Mouse (Mus musculus) small intestine, adult 10 weeks (tissue): ENCODE measurements around the gene Phyhd1. TPM values are rescaled to one million over a fixed set of nuclear protein-coding genes. Genes with fewer than 3 reads are reported as not detected.

Experiments used
- polyA plus RNA-seq: library from polyadenylated mRNA; stranded (reverse); fragments of 350-450 nt; fragmentation: Illumina TruSeq; extraction: RNeasy Lipid Tissue Mini Kit (QIAGEN cat#74804); gene quantifications from one replicate; pipeline ENCODE4 v1.2.3, GENCODE M21; 2014; ENCODE audit warnings: low replicate concordance

The Phyhd1 gene
- 0.74 TPM for polyA plus RNA-seq

DNA sequence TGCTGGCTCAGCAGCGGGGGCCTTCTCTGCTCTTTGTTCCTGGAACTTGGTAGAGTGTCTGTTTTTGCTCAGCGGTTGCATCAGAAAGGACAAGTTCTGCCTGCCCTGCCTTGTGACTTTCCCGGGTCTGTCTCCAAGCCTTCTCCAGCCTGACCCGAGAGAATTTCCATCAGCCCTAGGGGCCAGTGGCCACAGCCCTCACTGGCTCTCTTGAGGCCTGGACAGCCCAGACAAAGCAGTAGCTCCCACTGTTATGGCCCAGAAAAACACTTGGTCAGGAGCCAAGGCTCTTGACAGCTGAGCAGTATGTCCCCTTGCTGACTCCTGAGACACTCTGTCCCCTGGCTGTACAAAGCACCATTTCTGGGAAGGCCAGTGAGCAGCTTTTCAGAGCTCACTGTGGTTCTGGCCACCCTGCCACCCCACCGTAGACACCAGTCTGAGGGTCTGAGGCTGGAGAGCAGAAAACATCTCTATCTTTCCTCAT lies at the start of gene Phyhd1:
Phyhd1 (plus strand) TSS at position 437 of the 487 bp plus-strand sequence.

DNA sequence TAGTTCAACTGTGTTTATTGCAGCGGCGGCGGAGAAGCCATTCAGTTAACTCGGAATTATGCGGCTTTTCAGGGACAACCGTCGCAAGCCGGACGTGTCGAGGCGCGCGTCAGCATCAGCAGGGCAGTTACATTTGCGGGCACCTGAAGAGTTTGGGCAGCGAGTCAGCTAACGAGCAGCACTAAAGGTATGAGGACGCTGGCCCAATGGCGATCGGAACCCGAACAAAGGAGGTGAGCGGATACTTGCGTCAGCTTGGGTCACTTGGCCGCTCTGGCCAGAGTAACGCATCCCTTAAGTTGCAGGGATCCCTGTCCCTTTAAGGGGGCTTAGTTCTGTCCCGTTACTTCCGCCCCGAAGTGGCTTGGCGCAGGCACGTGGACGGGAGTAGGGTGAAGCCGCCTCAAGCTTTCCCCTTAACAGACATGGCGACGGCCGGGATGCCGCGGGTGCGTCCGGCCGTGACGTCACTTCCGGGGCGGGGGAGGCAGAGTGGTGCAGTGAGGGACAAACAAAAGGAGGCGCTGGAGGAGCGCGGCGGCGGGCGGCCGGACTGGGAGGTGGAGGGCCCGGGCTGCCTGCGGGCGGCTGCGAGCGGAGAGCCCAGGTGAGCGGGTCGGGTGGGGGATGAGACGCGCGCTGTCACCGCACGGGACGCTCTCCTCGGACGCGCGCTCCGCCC lies 28.7 kb upstream of the Phyhd1 start, which contains the start of gene Lrrc8a:
Lrrc8a (plus strand) TSS at position 517 of the 682 bp plus-strand sequence.

DNA sequence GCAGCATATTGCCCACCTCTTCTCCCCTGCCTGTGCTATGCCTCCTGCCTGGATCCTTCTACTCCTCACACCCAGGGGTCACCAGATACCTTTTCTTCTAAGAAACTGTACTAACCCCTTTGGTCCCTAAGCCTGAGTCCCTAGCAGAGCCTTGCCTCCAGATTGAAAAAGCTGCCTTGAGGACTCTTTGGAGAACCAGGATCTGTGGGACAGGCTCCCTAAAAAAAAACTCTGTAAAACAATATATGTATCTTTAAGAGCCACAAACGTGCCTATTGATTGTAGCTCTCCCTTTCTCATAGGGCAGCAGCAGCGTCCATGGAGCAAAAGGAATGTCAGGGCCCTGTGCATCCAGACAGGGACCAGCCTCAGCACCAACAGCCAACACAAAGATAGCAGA lies 25.7 kb upstream of the Phyhd1 start, which contains the start of gene Gm28035:
Gm28035 (plus strand) TSS at position 301 of the 400 bp plus-strand sequence.

DNA sequence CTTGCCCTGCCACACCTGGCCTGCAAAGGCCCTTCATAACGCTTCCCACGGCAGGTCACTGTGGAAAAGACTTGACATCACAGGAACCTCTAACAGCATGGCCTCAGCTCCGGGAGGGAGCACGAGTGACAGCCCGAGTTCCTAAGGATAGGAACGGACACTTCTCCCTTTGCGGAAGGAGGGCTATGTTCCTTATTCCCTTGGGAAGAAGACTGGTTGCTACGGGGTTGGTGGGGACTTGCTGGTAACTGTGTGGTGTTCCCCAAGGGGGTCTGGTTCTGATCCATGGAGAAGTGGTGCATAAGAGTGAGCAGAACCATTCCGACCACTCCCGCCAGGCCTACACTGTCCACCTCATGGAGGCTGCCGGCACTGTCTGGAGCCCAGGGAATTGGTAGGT lies 14.7 kb downstream of the Phyhd1 start, which contains the start of gene Gm28038:
Gm28038 (plus strand) TSS at position 301 of the 400 bp plus-strand sequence.

DNA sequence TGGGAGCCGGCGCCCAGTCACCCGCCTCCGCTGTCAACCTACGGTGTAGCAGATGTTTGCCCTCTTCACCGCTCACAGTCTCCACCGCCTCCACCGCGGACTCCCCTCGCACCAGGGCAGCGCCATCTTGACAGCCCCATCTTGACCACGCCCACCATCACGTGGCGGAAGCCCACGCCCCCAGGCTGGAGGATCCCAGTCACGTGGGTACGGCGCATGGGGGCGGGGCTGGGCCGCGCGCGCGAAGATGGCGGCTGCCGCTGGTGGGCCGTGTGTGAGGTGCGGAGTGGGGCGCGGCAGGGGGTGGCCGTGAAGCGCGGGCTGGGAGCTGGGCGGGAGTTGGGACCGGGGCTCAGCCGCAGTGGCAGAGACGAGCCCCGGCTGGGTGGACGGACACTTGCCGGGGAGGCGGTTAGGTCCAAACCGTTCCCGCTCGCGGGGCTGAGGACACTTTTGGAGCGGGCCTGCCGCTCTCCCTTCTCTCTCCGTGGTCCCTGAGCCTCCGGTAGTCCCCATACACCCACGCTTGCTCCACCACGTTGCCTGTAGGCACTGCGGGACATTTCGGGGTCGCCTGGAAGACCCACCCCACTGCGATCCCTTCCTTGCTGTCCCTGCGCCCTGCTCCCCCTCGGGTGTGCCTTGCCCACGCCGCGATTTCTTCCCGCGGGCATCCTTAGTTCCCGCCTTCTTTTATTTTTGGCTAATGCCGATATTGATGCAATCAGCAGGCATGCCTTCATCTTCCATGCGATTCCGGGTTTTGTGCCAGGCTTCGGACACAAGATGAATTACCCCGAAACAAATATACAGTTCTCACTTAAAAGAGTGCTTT lies 20.4 kb downstream of the Phyhd1 start, which contains the start of the genes Dolk and Nup188:
Dolk (minus strand) TSS at position 143 of the 835 bp plus-strand sequence.
Nup188 (plus strand) TSS at position 206 of the 835 bp plus-strand sequence.

Other genes starting within 250 kb of the Phyhd1 start
- not detected for gene Wdr34, start 217.3 kb upstream of the Phyhd1 start, polyA plus RNA-seq
- gene Set, start 208.8 kb upstream of the Phyhd1 start, polyA plus RNA-seq = 219 TPM
- gene Pkn3, start 188.5 kb upstream of the Phyhd1 start, polyA plus RNA-seq = not detected
- gene Zdhhc12, start 172.6 kb upstream of the Phyhd1 start, polyA plus RNA-seq = 3.9 TPM
- 2.1 TPM for gene Zer1, start 141.6 kb upstream of the Phyhd1 start, polyA plus RNA-seq
- gene Tbc1d13, start 132.5 kb upstream of the Phyhd1 start, polyA plus RNA-seq = 10.1 TPM
- gene Endog, start 94.7 kb upstream of the Phyhd1 start, polyA plus RNA-seq = not detected
- gene Spout1, start 87.7 kb upstream of the Phyhd1 start, polyA plus RNA-seq = 0.30 TPM
- gene Kyat1, start 60.4 kb upstream of the Phyhd1 start, polyA plus RNA-seq = 0.48 TPM
- gene Lrrc8a, start 28.5 kb upstream of the Phyhd1 start, polyA plus RNA-seq = 1.5 TPM
- not detected for gene Gm28035, start 25.6 kb upstream of the Phyhd1 start, polyA plus RNA-seq
- gene Gm28038, start 14.8 kb downstream of the Phyhd1 start, polyA plus RNA-seq = not detected
- 5.9 TPM for gene Dolk, start 20.1 kb downstream of the Phyhd1 start, polyA plus RNA-seq
- 6.1 TPM for gene Nup188, start 20.2 kb downstream of the Phyhd1 start, polyA plus RNA-seq
- 1.0 TPM for gene Sh3glb2, start 93.1 kb downstream of the Phyhd1 start, polyA plus RNA-seq
- gene Miga2, start 98.0 kb downstream of the Phyhd1 start, polyA plus RNA-seq = 1.3 TPM
- 3.9 TPM for gene Dolpp1, start 126.1 kb downstream of the Phyhd1 start, polyA plus RNA-seq
- 14.2 TPM for gene Crat, start 149.6 kb downstream of the Phyhd1 start, polyA plus RNA-seq
- 2.2 TPM for gene Ptpa, start 149.8 kb downstream of the Phyhd1 start, polyA plus RNA-seq
- not detected for gene Ier5l, start 208.0 kb downstream of the Phyhd1 start, polyA plus RNA-seq